In the genomic region with DNA sequence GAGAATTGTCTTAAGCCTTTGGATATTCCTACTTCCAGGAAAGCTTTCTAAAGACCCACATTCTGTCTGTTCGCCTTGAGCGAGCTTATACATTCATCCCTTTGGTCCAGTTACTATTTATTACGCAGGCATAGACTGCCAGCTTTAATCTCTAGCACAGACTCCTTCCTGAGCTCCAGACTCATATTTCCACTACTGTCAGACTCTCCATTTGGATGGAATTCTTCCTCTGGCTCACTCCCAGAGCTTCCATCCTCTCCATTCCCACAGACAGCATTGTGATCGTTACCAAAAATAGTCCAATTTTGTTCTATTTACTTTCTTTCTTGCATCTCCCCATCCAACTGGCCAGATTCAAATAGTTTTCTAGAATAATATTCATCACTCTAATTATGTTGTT, we compare ENCODE assay signal across 15 mouse cellular contexts.
A peak's percentile ranks its signal among the peaks of the same experiment; 100 is the strongest.
DNase-seq lines count a peak whose midpoint lies in the region; TF ChIP-seq lines count a peak whose summit lies in the region.
"Had no signal": no experiment of that assay in that cellular context is flagged by ENCODE, and none has a peak within 500 bp of the region (broad histone marks: within the 10 kb centered on the region; RNA-seq: fewer than 3 reads in every experiment).

No protein-coding gene starts in this region.

- peak; percentile 2 for DNase-seq in cerebellum, adult 11 months
- no peak for DNase-seq in cerebellum, adult 11-12 months
- peak; percentile 10 to 29 for DNase-seq in layer of hippocampus, adult 2 months (ENCODE audit: low spot score in 2 of 2)
- DNase-seq in layer of hippocampus, postnatal 25 days (ENCODE audit: extremely low spot score in 1 of 2, low spot score in 1 of 2), result no peak
- DNase-seq in brain, embryonic 18.5 days (ENCODE audit: low read depth, low spot score), result peak; percentile 20
- peak; percentile 9 for DNase-seq in cerebellum, adult 9-11 months
- no peak for DNase-seq in right cerebral cortex, postnatal 14 days
- DNase-seq in gastrocnemius, postnatal 25 days, result no peak
- DNase-seq: adrenal gland, postnatal 10 days; gastrocnemius, postnatal 14 days; heart, postnatal 4 days had no signal

- no peak overlapping the region for H3K27ac ChIP-seq in layer of hippocampus, adult 2 months
- H3K27ac ChIP-seq: embryonic facial prominence, embryonic 12.5 days; forebrain, embryonic 15.5 days; heart, embryonic 13.5 days; hindbrain, embryonic 12.5 days had no signal

- TF ChIP-seq CTCF in layer of hippocampus, adult 2 months (conservative IDR thresholded peaks at IDR 0.05), result no peak

- no peak overlapping the region for H3K4me3 ChIP-seq in layer of hippocampus, adult 2 months
- H3K4me3 ChIP-seq: embryonic facial prominence, embryonic 12.5 days; forebrain, embryonic 15.5 days; heart, embryonic 13.5 days; hindbrain, embryonic 12.5 days had no signal

Comparison
In these comparisons a context has a peak if more than half of its experiments do, and no peak if none do; other contexts are left out.
1. DNase-seq: peak in cerebellum, adult 11 months (single experiment), layer of hippocampus, adult 2 months (2 of 2), brain, embryonic 18.5 days (single experiment) and cerebellum, adult 9-11 months (single experiment); none in cerebellum, adult 11-12 months (single experiment), layer of hippocampus, postnatal 25 days (0 of 2), right cerebral cortex, postnatal 14 days (single experiment) and gastrocnemius, postnatal 25 days (single experiment).